Mouse (Mus musculus): ENCODE results near the gene Rps26. TPM values are rescaled to one million over a fixed set of nuclear protein-coding genes. Genes with fewer than 3 reads are reported as not detected.

Gene Rps26
- polyA plus RNA-seq, 1 experiment = 1,193 TPM

DNA sequence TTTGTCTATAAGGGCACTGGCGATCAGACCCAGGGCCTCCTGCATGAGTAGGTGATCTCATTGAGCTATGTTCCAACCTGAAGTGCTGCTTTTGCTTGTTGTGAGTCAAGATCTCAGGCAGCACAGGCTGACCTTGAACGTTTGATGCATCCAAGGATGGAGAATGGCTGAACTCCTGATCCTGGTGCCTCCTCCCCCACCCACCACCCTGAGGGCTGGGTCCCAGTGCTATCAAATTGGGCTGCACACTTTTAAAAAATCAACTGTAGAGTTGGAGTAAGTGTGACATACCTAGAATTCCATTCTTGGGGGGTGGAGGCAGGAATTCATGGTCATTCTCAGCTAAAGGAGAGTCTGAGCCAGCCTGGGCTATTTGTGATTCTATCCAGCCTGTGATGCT is 20.1 kb downstream of the Rps26 start:
- 68% methylated on average over 2 of the region's 2 CpGs for WGBS
- no peak for TF ChIP-seq POLR2A (IDR thresholded peaks at IDR 0.05; ENCODE audit: borderline replicate concordance, control insufficient read depth, low read depth, low read length)
- TF ChIP-seq CTCF (IDR thresholded peaks at IDR 0.05; ENCODE audit: control insufficient read depth, insufficient read depth, low read length) = no peak
- Histone ChIP-seq H3K4me3 (replicated peaks; ENCODE audit: control insufficient read depth, low read depth, low read length) (no peak overlapping the region), H3K4me1 (ENCODE audit: control insufficient read depth, insufficient read depth, low read length) (no peaks in the 10 kb centered on the region; the same call in 1 of the 2 replicates), H3K27ac (ENCODE audit: control insufficient read depth, insufficient read depth, low read depth, low read length, poor library complexity) (no peak overlapping the region)

DNA sequence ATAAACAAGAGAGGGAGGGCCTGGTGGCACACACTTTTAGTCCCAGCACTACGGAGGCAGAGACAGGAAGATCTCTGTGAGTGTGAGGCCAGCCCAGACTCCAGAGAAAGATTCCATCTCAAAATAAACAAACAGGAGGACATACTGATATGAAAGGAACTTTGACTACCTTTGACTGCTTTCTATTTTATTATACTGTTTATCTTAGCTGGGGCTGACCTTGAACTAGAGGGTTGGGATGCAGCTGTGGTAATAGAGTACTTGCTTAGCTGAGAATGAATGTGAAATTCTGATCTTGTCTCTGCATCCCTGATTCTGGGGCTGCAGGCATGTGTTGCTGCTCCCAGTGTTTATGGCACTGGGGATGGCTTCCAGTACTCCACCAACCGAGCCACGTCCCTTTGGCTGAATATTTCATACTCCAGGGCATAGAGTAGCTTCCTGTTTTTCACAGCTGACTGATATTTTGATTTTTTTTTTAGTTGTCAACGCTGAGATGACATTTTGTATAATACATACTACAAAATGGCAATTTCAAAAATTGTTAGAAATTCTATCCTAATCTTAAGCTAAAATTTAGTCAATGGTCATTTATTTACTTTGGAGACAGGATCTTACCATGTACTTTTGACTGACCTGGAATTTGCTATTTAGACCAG is 23.9 kb downstream of the Rps26 start:
- 28% methylated on average over 4 of the region's 4 CpGs for WGBS
- H3K27ac ChIP-seq (ENCODE audit: control insufficient read depth, insufficient read depth, low read depth, low read length, poor library complexity) = no peak overlapping the region
- H3K4me3 ChIP-seq (replicated peaks; ENCODE audit: control insufficient read depth, low read depth, low read length) = no peak overlapping the region
- TF ChIP-seq POLR2A (IDR thresholded peaks at IDR 0.05; ENCODE audit: borderline replicate concordance, control insufficient read depth, low read depth, low read length) (no peak), CTCF (IDR thresholded peaks at IDR 0.05; ENCODE audit: control insufficient read depth, insufficient read depth, low read length) (no peak)
- H3K4me1 ChIP-seq (ENCODE audit: control insufficient read depth, insufficient read depth, low read length) = no peaks in the 10 kb centered on the region; the same call in 1 of the 2 replicates

DNA sequence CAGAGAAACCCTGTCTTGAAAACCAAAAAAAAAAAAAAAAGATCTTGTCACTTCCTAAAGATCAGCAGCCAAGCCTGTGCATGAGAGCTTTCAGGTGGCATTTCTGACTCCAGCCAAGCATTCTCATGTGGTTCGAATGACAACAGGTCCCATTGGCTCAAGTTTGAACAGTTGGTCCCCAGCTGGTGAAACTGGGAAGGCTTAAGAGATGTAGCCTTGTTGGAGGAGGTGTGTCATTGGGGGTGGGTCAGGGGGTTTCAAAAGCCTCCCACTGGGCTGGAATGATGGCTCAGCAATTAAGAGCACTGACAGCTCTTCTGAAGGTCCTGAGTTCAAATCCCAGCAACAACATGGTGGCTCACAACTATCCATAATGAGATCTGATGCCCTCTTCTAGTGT is 25.0 kb downstream of the Rps26 start:
- WGBS = 85% methylated on average over 1 of the region's 1 CpGs
- no peak overlapping the region for H3K4me3 ChIP-seq (replicated peaks; ENCODE audit: control insufficient read depth, low read depth, low read length)
- no peaks in the 10 kb centered on the region; the same call in 1 of the 2 replicates for H3K4me1 ChIP-seq (ENCODE audit: control insufficient read depth, insufficient read depth, low read length)
- TF ChIP-seq POLR2A (IDR thresholded peaks at IDR 0.05; ENCODE audit: borderline replicate concordance, control insufficient read depth, low read depth, low read length) (no peak), CTCF (IDR thresholded peaks at IDR 0.05; ENCODE audit: control insufficient read depth, insufficient read depth, low read length) (no peak)
- H3K27ac ChIP-seq (ENCODE audit: control insufficient read depth, insufficient read depth, low read depth, low read length, poor library complexity) = no peak overlapping the region

DNA sequence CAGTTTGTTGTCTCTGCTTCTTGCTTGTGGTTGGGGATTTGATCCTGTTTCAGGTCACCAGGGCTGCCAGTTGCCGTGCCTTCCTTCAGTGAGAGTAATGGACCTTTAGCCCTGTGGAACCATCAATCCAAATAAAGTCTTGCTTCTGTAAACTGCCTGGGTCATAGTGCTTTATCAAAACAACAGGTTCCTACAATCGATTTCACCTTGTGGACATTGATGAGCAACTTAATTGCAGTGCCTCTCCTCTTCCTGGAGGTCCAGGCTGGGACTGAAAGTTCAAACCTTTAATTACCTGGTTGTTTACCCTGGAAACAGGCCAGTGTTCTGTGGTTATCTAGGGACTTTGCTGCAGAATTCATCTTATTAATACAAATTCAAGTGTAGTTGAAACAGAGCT is 28.1 kb downstream of the Rps26 start:
- no peaks in the 10 kb centered on the region for H3K4me1 ChIP-seq (ENCODE audit: control insufficient read depth, insufficient read depth, low read length)
- 77% methylated on average over 2 of the region's 2 CpGs for WGBS
- H3K4me3 ChIP-seq (replicated peaks; ENCODE audit: control insufficient read depth, low read depth, low read length) = no peak overlapping the region
- H3K27ac ChIP-seq (ENCODE audit: control insufficient read depth, insufficient read depth, low read depth, low read length, poor library complexity) = no peak overlapping the region
- no peak for TF ChIP-seq POLR2A (IDR thresholded peaks at IDR 0.05; ENCODE audit: borderline replicate concordance, control insufficient read depth, low read depth, low read length)
- TF ChIP-seq CTCF (IDR thresholded peaks at IDR 0.05; ENCODE audit: control insufficient read depth, insufficient read depth, low read length) = no peak

DNA sequence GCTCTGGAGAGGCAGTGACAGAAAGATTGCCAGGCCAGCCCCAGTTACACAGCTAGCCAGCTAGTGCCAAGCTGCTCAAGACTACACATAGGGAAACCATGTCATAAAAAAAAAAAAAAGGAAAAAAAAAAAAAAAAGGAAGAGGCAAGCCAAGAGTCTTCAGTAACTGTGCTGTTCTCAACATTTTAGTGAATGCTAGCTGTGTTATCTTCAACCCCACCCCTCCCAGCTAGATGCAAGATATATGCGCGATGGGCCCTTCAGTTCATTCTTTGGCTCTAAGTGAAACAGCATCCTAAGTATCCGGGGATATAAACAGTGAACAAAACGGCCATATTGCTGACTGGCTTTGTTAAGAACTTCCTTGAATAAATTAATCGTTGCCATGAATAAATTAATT is 33.8 kb downstream of the Rps26 start:
- TF ChIP-seq CTCF (IDR thresholded peaks at IDR 0.05; ENCODE audit: control insufficient read depth, insufficient read depth, low read length) (no peak), POLR2A (IDR thresholded peaks at IDR 0.05; ENCODE audit: borderline replicate concordance, control insufficient read depth, low read depth, low read length) (no peak)
- no peaks in the 10 kb centered on the region; the same call in 1 of the 2 replicates for H3K4me1 ChIP-seq (ENCODE audit: control insufficient read depth, insufficient read depth, low read length)
- 67% methylated on average over 5 of the region's 5 CpGs for WGBS

DNA sequence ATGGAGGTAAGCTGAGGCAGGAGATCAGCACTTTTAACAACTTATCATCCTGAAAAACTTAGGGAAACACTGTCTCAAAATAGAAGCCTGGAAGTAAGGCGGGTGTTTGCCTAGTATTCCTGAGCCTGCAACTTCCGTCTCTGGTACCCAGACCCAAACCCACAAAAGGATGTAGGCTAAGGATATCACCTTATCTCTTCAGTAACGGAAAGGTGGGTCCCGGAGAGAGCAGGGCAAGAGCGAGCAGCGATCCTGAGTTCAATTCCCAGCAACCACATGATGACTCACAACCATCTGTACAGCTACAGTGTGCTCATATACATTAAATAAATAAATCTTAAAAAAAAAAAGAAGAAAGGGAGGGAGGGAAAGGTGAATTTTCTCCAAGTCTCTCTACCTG is 35.1 kb downstream of the Rps26 start:
- TF ChIP-seq CTCF (IDR thresholded peaks at IDR 0.05; ENCODE audit: control insufficient read depth, insufficient read depth, low read length) (no peak), POLR2A (IDR thresholded peaks at IDR 0.05; ENCODE audit: borderline replicate concordance, control insufficient read depth, low read depth, low read length) (no peak)
- 75% methylated on average over 6 of the region's 6 CpGs for WGBS
- H3K4me1 ChIP-seq (ENCODE audit: control insufficient read depth, insufficient read depth, low read length) = no peaks in the 10 kb centered on the region; the same call in 1 of the 2 replicates
- no peak overlapping the region for H3K4me3 ChIP-seq (replicated peaks; ENCODE audit: control insufficient read depth, low read depth, low read length)
- H3K27ac ChIP-seq (ENCODE audit: control insufficient read depth, insufficient read depth, low read depth, low read length, poor library complexity) = no peak overlapping the region

More for the DNA sequence above, 33.8 kb downstream of the Rps26 start:
- Histone ChIP-seq H3K27ac (ENCODE audit: control insufficient read depth, insufficient read depth, low read depth, low read length, poor library complexity) (no peak overlapping the region), H3K4me3 (replicated peaks; ENCODE audit: control insufficient read depth, low read depth, low read length) (no peak overlapping the region)

DNA sequence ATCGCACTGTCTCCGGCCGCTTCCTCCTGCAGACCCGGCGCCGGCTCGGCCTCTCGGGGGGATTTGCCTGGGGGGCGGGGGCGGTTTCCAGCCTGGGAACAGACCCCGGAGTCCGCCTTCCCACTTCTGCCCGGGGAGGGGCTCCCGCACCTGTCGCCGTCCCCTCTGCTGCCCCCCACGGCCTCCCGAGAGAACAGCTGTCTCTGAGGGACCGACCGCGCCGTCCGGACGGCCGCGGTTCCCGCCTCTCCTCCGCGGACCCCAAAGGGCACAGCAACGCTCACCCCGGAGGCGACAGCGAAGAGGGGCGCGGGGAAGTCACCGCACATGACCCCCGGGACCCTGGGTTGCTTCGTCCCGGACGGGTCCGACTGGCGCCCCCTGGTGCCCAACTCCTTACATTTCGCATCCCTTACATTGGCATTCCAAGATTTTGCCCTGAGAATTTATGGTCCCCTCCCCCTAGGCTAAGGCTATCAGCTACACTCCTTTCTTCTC is 36.3 kb downstream of the Rps26 start:
- under 1% methylated on average over 43 of the region's 43 CpGs for WGBS
- no peaks in the 10 kb centered on the region; the same call in 1 of the 2 replicates for H3K4me1 ChIP-seq (ENCODE audit: control insufficient read depth, insufficient read depth, low read length)
- peak overlapping the region; percentile 59 for H3K4me3 ChIP-seq (replicated peaks; ENCODE audit: control insufficient read depth, low read depth, low read length)
- H3K27ac ChIP-seq (ENCODE audit: control insufficient read depth, insufficient read depth, low read depth, low read length, poor library complexity) = no peak overlapping the region
- peak; percentile 27; the same call in 1 of the 2 replicates for TF ChIP-seq POLR2A (IDR thresholded peaks at IDR 0.05; ENCODE audit: borderline replicate concordance, control insufficient read depth, low read depth, low read length)
- peak; percentile 63 for TF ChIP-seq CTCF (IDR thresholded peaks at IDR 0.05; ENCODE audit: control insufficient read depth, insufficient read depth, low read length)

DNA sequence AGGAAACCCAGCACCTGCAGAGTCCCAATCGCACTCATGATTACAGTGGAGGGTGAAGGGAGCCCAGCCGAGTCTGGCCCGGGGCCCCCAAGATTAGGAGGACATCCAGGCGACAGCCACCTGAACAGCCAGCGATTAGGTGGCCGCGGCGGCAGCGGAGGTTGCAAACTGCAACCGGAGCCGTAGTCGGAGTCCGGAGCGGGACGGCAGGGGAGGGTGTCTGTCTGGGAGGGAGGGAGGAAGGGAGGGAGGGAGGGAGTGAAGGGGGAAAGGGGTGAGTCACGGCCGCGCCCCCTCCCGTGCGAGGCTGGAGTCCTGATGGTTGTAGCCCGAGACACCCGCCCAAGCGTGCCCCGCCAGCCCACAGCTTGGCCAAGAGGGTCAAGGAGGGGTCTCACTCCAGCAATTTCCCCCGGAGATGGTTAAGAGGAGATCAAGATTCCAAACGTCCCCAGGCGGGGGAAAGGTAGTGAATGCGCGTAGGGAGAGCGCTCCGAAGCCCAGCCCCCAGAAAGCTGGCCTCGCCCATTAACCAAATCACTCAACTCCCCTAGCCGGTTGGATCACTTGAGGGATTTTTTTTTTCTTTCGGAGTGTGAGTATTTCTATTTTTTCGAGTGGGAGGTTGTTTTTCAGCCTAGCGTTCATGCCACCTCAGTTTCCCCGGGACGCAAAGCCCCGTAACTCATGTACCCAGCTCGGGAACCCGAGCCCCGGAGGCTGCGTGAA is 36.9 kb downstream of the Rps26 start, which contains the start of gene Erbb3:
TSS of gene Erbb3 (minus strand) at position 189 of the 729 bp plus-strand sequence.
- H3K4me3 ChIP-seq (replicated peaks; ENCODE audit: control insufficient read depth, low read depth, low read length) = peak within 1 kb of the TSS; percentile 59
- TF ChIP-seq POLR2A (IDR thresholded peaks at IDR 0.05; ENCODE audit: borderline replicate concordance, control insufficient read depth, low read depth, low read length) = no peak
- TF ChIP-seq CTCF (IDR thresholded peaks at IDR 0.05; ENCODE audit: control insufficient read depth, insufficient read depth, low read length) = no peak
- WGBS = under 1% methylated on average over 43 of the region's 43 CpGs
- H3K4me1 ChIP-seq (ENCODE audit: control insufficient read depth, insufficient read depth, low read length) = no peaks in the 10 kb centered on the region; the same call in 1 of the 2 replicates
- H3K27ac ChIP-seq (ENCODE audit: control insufficient read depth, insufficient read depth, low read depth, low read length, poor library complexity) = no peak within 1 kb of the TSS
